Mouse (Mus musculus) hindbrain, embryonic 10.5 days (tissue): Measurements from ENCODE around the gene Acrbp. TPM values are rescaled to one million over a fixed set of nuclear protein-coding genes. Genes with fewer than 3 reads are reported as not detected.

Experiments
- DNase-seq: peaks from one replicate; pipeline ENCODE4 v3.0.0-alpha.2; 2017; ENCODE audit warnings: low spot score
- H3K27ac ChIP-seq: fragments of 300-500 bp; sonication (generic); 2 replicates; pipeline ENCODE4 v1.5.1; 2016; ENCODE audit warnings: mild to moderate bottlenecking, moderate library complexity
- H3K27me3 ChIP-seq: fragments of 300-500 bp; sonication (generic); 2 replicates; pipeline ENCODE4 v1.6.1; 2016; ENCODE audit warnings: mild to moderate bottlenecking; ENCODE audit not compliant: poor library complexity, insufficient read depth, severe bottlenecking
- H3K36me3 ChIP-seq: fragments of 300-500 bp; sonication (generic); 2 replicates; pipeline ENCODE4 v1.6.1; 2016; ENCODE audit warnings: mild to moderate bottlenecking, moderate library complexity
- H3K4me1 ChIP-seq: fragments of 300-500 bp; sonication (generic); replicated peaks from 2 replicates; pipeline ENCODE4 v1.6.1; 2016; ENCODE audit warnings: mild to moderate bottlenecking
- H3K4me3 ChIP-seq: fragments of 300-500 bp; sonication (generic); 2 replicates; pipeline ENCODE4 v1.5.1; 2016; ENCODE audit warnings: mild to moderate bottlenecking, moderate library complexity
- H3K9me3 ChIP-seq: fragments of 300-500 bp; sonication (generic); 2 replicates; pipeline ENCODE4 v1.6.1; 2016; ENCODE audit warnings: mild to moderate bottlenecking, moderate library complexity
- WGBS: fragments of 180-500 bp; shearing (Covaris S2); methylation state at CpG from one replicate; pipeline ENCODE4 v1.1.7; 2016; 5-methylcytosine and 5-hydroxymethylcytosine counted together
- polyA plus RNA-seq: library from polyadenylated mRNA; unstranded; fragments of >200 nt; fragmentation: Nextera tagmentation; extraction: Ambion mirVana; gene quantifications from 2 replicates; pipeline ENCODE4 v1.2.1, GENCODE M21; 2016

The Acrbp gene
- polyA plus RNA-seq, 1 experiment from 2014 or later, result 13.1 TPM

GRCm38 (mm10) chr6:125081394-125081793 lies 31.9 kb downstream of the Acrbp start:
- Histone ChIP-seq H3K36me3 (no peaks in the 10 kb centered on the region), H3K4me3 (peak overlapping the region; percentile 57), H3K9me3 (no peaks in the 10 kb centered on the region), H3K27me3 (peaks cover 26% of the 10 kb centered on the region), H3K27ac (peak overlapping the region; percentile 91), H3K4me1 (peaks cover 24% of the 10 kb centered on the region)
- WGBS, result 26% methylated on average over 25 of the region's 25 CpGs
- DNase-seq, result no peak

GRCm38 (mm10) chr6:125081797-125082560 lies 32.5 kb downstream of the Acrbp start:
- Histone ChIP-seq H3K27ac (peak overlapping the region; percentile 91), H3K27me3 (peaks cover 26% of the 10 kb centered on the region), H3K4me3 (peak overlapping the region; percentile 57), H3K36me3 (no peaks in the 10 kb centered on the region), H3K9me3 (no peaks in the 10 kb centered on the region), H3K4me1 (peaks cover 24% of the 10 kb centered on the region)
- 21% methylated on average over 45 of the region's 45 CpGs for WGBS
- peak; percentile 94 for DNase-seq

GRCm38 (mm10) chr6:125082801-125083386 lies 33.4 kb downstream of the Acrbp start:
- Histone ChIP-seq H3K4me1 (peaks cover 24% of the 10 kb centered on the region), H3K9me3 (no peaks in the 10 kb centered on the region), H3K36me3 (no peaks in the 10 kb centered on the region), H3K27ac (no peak overlapping the region), H3K4me3 (no peak overlapping the region), H3K27me3 (peaks cover 26% of the 10 kb centered on the region)
- no peak for DNase-seq
- 88% methylated on average over 7 of the region's 7 CpGs for WGBS

GRCm38 (mm10) chr6:125084424-125084823 lies 34.9 kb downstream of the Acrbp start:
- 6% methylated on average over 4 of the region's 4 CpGs for WGBS
- no peaks in the 10 kb centered on the region for H3K36me3 ChIP-seq
- peak overlapping the region; percentile 73; the same call in 1 of the 2 replicates for H3K27ac ChIP-seq
- H3K27me3 ChIP-seq, result peaks cover 22% of the 10 kb centered on the region
- peak; percentile 67 for DNase-seq
- H3K4me1 ChIP-seq, result peaks cover 40% of the 10 kb centered on the region
- H3K4me3 ChIP-seq, result no peak overlapping the region
- H3K9me3 ChIP-seq, result no peaks in the 10 kb centered on the region

GRCm38 (mm10) chr6:125087937-125088336 lies 38.4 kb downstream of the Acrbp start:
- Histone ChIP-seq H3K4me3 (no peak overlapping the region), H3K9me3 (no peaks in the 10 kb centered on the region), H3K4me1 (peaks cover 48% of the 10 kb centered on the region), H3K27me3 (no peaks in the 10 kb centered on the region; the same call in 1 of the 2 replicates), H3K36me3 (no peaks in the 10 kb centered on the region), H3K27ac (peak overlapping the region; percentile 95)
- WGBS, result 72% methylated on average over 3 of the region's 3 CpGs
- no peak for DNase-seq

GRCm38 (mm10) chr6:125088561-125089321 lies 39.3 kb downstream of the Acrbp start:
- Histone ChIP-seq H3K27ac (peak overlapping the region; percentile 95), H3K4me1 (peaks cover 42% of the 10 kb centered on the region), H3K36me3 (no peaks in the 10 kb centered on the region), H3K27me3 (no peaks in the 10 kb centered on the region), H3K9me3 (no peaks in the 10 kb centered on the region), H3K4me3 (peak overlapping the region; percentile 48)
- peak; percentile 93 for DNase-seq
- 1% methylated on average over 20 of the region's 20 CpGs for WGBS

- Histone ChIP-seq H3K27me3 (no peaks in the 10 kb centered on the region), H3K36me3 (no peaks in the 10 kb centered on the region), H3K4me3 (peak overlapping the region; percentile 48), H3K27ac (peak overlapping the region; percentile 95), H3K4me1 (peaks cover 34% of the 10 kb centered on the region), H3K9me3 (no peaks in the 10 kb centered on the region)
- DNase-seq, result peak; percentile 73
- WGBS, result 4% methylated on average over 15 of the region's 15 CpGs
These were observed 40.2 kb downstream of the Acrbp start for GRCm38 (mm10) chr6:125089521-125090321.

GRCm38 (mm10) chr6:125090341-125091085 lies 41.0 kb downstream of the Acrbp start:
- no peaks in the 10 kb centered on the region for H3K36me3 ChIP-seq
- H3K4me3 ChIP-seq, result peak overlapping the region; percentile 48
- DNase-seq, result no peak
- peak overlapping the region; percentile 95 for H3K27ac ChIP-seq
- no peaks in the 10 kb centered on the region for H3K27me3 ChIP-seq
- 61% methylated on average over 10 of the region's 10 CpGs for WGBS
- peaks cover 39% of the 10 kb centered on the region for H3K4me1 ChIP-seq
- H3K9me3 ChIP-seq, result no peaks in the 10 kb centered on the region

GRCm38 (mm10) chr6:125092372-125092771 lies 42.9 kb downstream of the Acrbp start:
- Histone ChIP-seq H3K36me3 (peaks cover 3% of the 10 kb centered on the region; the same call in 1 of the 2 replicates), H3K27ac (peak overlapping the region; percentile 40; the same call in 1 of the 2 replicates), H3K9me3 (no peaks in the 10 kb centered on the region), H3K4me3 (no peak overlapping the region), H3K27me3 (no peaks in the 10 kb centered on the region), H3K4me1 (peaks cover 57% of the 10 kb centered on the region)
- no peak for DNase-seq
- 91% methylated on average over 5 of the region's 5 CpGs for WGBS

GRCm38 (mm10) chr6:125094843-125095242 lies 45.4 kb downstream of the Acrbp start:
- no peak for DNase-seq
- no peaks in the 10 kb centered on the region for H3K27me3 ChIP-seq
- peaks cover 62% of the 10 kb centered on the region for H3K4me1 ChIP-seq
- H3K36me3 ChIP-seq, result peaks cover 26% of the 10 kb centered on the region
- peak overlapping the region; percentile 75 for H3K27ac ChIP-seq
- no peaks in the 10 kb centered on the region for H3K9me3 ChIP-seq
- H3K4me3 ChIP-seq, result peak overlapping the region; percentile 100; the same call in 1 of the 2 replicates
- WGBS, result 75% methylated on average over 3 of the region's 3 CpGs

- Histone ChIP-seq H3K27me3 (no peaks in the 10 kb centered on the region), H3K27ac (peak within 1 kb of the TSS; percentile 98), H3K36me3 (peaks cover 34% of the 10 kb centered on the region), H3K4me1 (peaks cover 62% of the 10 kb centered on the region), H3K4me3 (peak within 1 kb of the TSS; percentile 100), H3K9me3 (no peaks in the 10 kb centered on the region)
- WGBS, result 3% methylated on average over 45 of the region's 45 CpGs
- peak; percentile 94 for DNase-seq
These were observed 46.1 kb downstream of the Acrbp start, which contains the start of gene Chd4 for GRCm38 (mm10) chr6:125095391-125096278. Gene Chd4, plus strand, starts transcription at chr6:125095981.
